Mouse (Mus musculus): ENCODE results near the gene Pmp22. TPM values are rescaled to one million over a fixed set of nuclear protein-coding genes. Genes with fewer than 3 reads are reported as not detected.

The Pmp22 gene
- polyA plus RNA-seq (2016; fragmentation: Nextera tagmentation; extraction: Ambion mirVana): 28.6 and 43.7 TPM in 2 replicates

GRCm38 (mm10) chr11:63128784-63129183 lies at the start of gene Pmp22:
Gene Pmp22 (plus strand): TSS chr11:63128982.
- Histone ChIP-seq H3K4me3 (no peak within 1 kb of the TSS), H3K36me3 (no peaks in the 10 kb centered on the region), H3K27ac (no peak within 1 kb of the TSS), H3K27me3 (ENCODE audit: insufficient read depth, poor library complexity, severe bottlenecking) (peaks cover 70% of the 10 kb centered on the region), H3K4me1 (replicated peaks) (peaks cover 45% of the 10 kb centered on the region), H3K9me3 (no peaks in the 10 kb centered on the region)
- DNase-seq (ENCODE audit: low spot score): no peak
- WGBS: 68% methylated on average over 2 of the region's 2 CpGs

GRCm38 (mm10) chr11:63084536-63084935 lies 44.2 kb upstream of the Pmp22 start:
- Histone ChIP-seq H3K27me3 (ENCODE audit: insufficient read depth, poor library complexity, severe bottlenecking) (no peaks in the 10 kb centered on the region), H3K9me3 (peaks cover 7% of the 10 kb centered on the region), H3K4me3 (no peak overlapping the region), H3K4me1 (replicated peaks) (no peaks in the 10 kb centered on the region), H3K27ac (no peak overlapping the region), H3K36me3 (no peaks in the 10 kb centered on the region)
- WGBS: 79% methylated on average over 3 of the region's 3 CpGs
- DNase-seq (ENCODE audit: low spot score): no peak

GRCm38 (mm10) chr11:63088672-63089071 lies 40.1 kb upstream of the Pmp22 start:
- DNase-seq (ENCODE audit: low spot score): no peak
- H3K4me1 ChIP-seq (replicated peaks): 0 out of 2 replicates have a peak, but pooled peaks cover 3% of the 10 kb centered on the region
- H3K27me3 ChIP-seq (ENCODE audit: insufficient read depth, poor library complexity, severe bottlenecking): no peaks in the 10 kb centered on the region
- H3K27ac ChIP-seq: no peak overlapping the region
- 93% methylated on average over 6 of the region's 6 CpGs for WGBS
- H3K36me3 ChIP-seq: no peaks in the 10 kb centered on the region
- peaks cover 7% of the 10 kb centered on the region for H3K9me3 ChIP-seq
- no peak overlapping the region for H3K4me3 ChIP-seq

- no peak overlapping the region for H3K4me3 ChIP-seq
- 0 out of 2 replicates have a peak, but pooled peaks cover 3% of the 10 kb centered on the region for H3K4me1 ChIP-seq (replicated peaks)
- no peak overlapping the region for H3K27ac ChIP-seq
- H3K36me3 ChIP-seq: no peaks in the 10 kb centered on the region
- 52% methylated on average over 4 of the region's 4 CpGs for WGBS
- DNase-seq (ENCODE audit: low spot score): no peak
- H3K27me3 ChIP-seq (ENCODE audit: insufficient read depth, poor library complexity, severe bottlenecking): no peaks in the 10 kb centered on the region
- no peaks in the 10 kb centered on the region for H3K9me3 ChIP-seq
Measured at GRCm38 (mm10) chr11:63090210-63090609, 38.6 kb upstream of the Pmp22 start.

GRCm38 (mm10) chr11:63090986-63091385 lies 37.8 kb upstream of the Pmp22 start:
- Histone ChIP-seq H3K27ac (no peak overlapping the region), H3K27me3 (ENCODE audit: insufficient read depth, poor library complexity, severe bottlenecking) (no peaks in the 10 kb centered on the region), H3K36me3 (no peaks in the 10 kb centered on the region), H3K4me3 (no peak overlapping the region), H3K4me1 (replicated peaks) (0 out of 2 replicates have a peak, but pooled peaks cover 3% of the 10 kb centered on the region), H3K9me3 (no peaks in the 10 kb centered on the region)
- 92% methylated on average over 6 of the region's 6 CpGs for WGBS
- DNase-seq (ENCODE audit: low spot score): no peak

GRCm38 (mm10) chr11:63092271-63092670 lies 36.5 kb upstream of the Pmp22 start:
- no peak for DNase-seq (ENCODE audit: low spot score)

GRCm38 (mm10) chr11:63093601-63094000 lies 35.2 kb upstream of the Pmp22 start:
- Histone ChIP-seq H3K36me3 (no peaks in the 10 kb centered on the region), H3K9me3 (no peaks in the 10 kb centered on the region), H3K27ac (no peak overlapping the region), H3K27me3 (ENCODE audit: insufficient read depth, poor library complexity, severe bottlenecking) (no peaks in the 10 kb centered on the region), H3K4me3 (no peak overlapping the region), H3K4me1 (replicated peaks) (0 out of 2 replicates have a peak, but pooled peaks cover 3% of the 10 kb centered on the region)
- no peak for DNase-seq (ENCODE audit: low spot score)
- WGBS: 80% methylated on average over 5 of the region's 5 CpGs

More at GRCm38 (mm10) chr11:63092271-63092670, 36.5 kb upstream of the Pmp22 start:
- H3K4me1 ChIP-seq (replicated peaks): 0 out of 2 replicates have a peak, but pooled peaks cover 3% of the 10 kb centered on the region
- H3K9me3 ChIP-seq: no peaks in the 10 kb centered on the region
- no peaks in the 10 kb centered on the region for H3K36me3 ChIP-seq
- H3K27me3 ChIP-seq (ENCODE audit: insufficient read depth, poor library complexity, severe bottlenecking): no peaks in the 10 kb centered on the region
- no peak overlapping the region; the same call in 1 of the 2 replicates for H3K27ac ChIP-seq
- 75% methylated on average over 5 of the region's 5 CpGs for WGBS
- no peak overlapping the region for H3K4me3 ChIP-seq

- Histone ChIP-seq H3K4me1 (replicated peaks) (0 out of 2 replicates have a peak, but pooled peaks cover 3% of the 10 kb centered on the region), H3K27me3 (ENCODE audit: insufficient read depth, poor library complexity, severe bottlenecking) (no peaks in the 10 kb centered on the region), H3K27ac (no peak overlapping the region), H3K36me3 (no peaks in the 10 kb centered on the region), H3K4me3 (no peak overlapping the region), H3K9me3 (no peaks in the 10 kb centered on the region)
- no peak for DNase-seq (ENCODE audit: low spot score)
- WGBS: 91% methylated on average over 8 of the region's 8 CpGs
Measured at GRCm38 (mm10) chr11:63094496-63094895, 34.3 kb upstream of the Pmp22 start.

- Histone ChIP-seq H3K9me3 (no peaks in the 10 kb centered on the region), H3K36me3 (no peaks in the 10 kb centered on the region), H3K4me1 (replicated peaks) (no peaks in the 10 kb centered on the region), H3K27ac (no peak overlapping the region), H3K27me3 (ENCODE audit: insufficient read depth, poor library complexity, severe bottlenecking) (no peaks in the 10 kb centered on the region), H3K4me3 (no peak overlapping the region)
- DNase-seq (ENCODE audit: low spot score): no peak
- WGBS: 83% methylated on average over 3 of the region's 3 CpGs
Measured at GRCm38 (mm10) chr11:63098016-63098415, 30.8 kb upstream of the Pmp22 start.

- no peaks in the 10 kb centered on the region for H3K4me1 ChIP-seq (replicated peaks)
Measured at GRCm38 (mm10) chr11:63099390-63099789, 29.4 kb upstream of the Pmp22 start.

GRCm38 (mm10) chr11:63103256-63103655 lies 25.5 kb upstream of the Pmp22 start:
- WGBS: 91% methylated on average over 7 of the region's 7 CpGs
- H3K27ac ChIP-seq: no peak overlapping the region
- no peaks in the 10 kb centered on the region for H3K9me3 ChIP-seq
- no peaks in the 10 kb centered on the region for H3K27me3 ChIP-seq (ENCODE audit: insufficient read depth, poor library complexity, severe bottlenecking)
- H3K4me3 ChIP-seq: no peak overlapping the region
- H3K36me3 ChIP-seq: no peaks in the 10 kb centered on the region
- DNase-seq (ENCODE audit: low spot score): no peak
- H3K4me1 ChIP-seq (replicated peaks): no peaks in the 10 kb centered on the region

More at GRCm38 (mm10) chr11:63099390-63099789, 29.4 kb upstream of the Pmp22 start:
- Histone ChIP-seq H3K9me3 (no peaks in the 10 kb centered on the region), H3K27ac (no peak overlapping the region), H3K27me3 (ENCODE audit: insufficient read depth, poor library complexity, severe bottlenecking) (no peaks in the 10 kb centered on the region), H3K4me3 (no peak overlapping the region), H3K36me3 (no peaks in the 10 kb centered on the region)
- DNase-seq (ENCODE audit: low spot score): no peak
- WGBS: 79% methylated on average over 3 of the region's 3 CpGs

- 93% methylated on average over 2 of the region's 2 CpGs for WGBS
- Histone ChIP-seq H3K27me3 (ENCODE audit: insufficient read depth, poor library complexity, severe bottlenecking) (no peaks in the 10 kb centered on the region), H3K9me3 (no peaks in the 10 kb centered on the region), H3K36me3 (no peaks in the 10 kb centered on the region), H3K27ac (no peak overlapping the region), H3K4me1 (replicated peaks) (no peaks in the 10 kb centered on the region), H3K4me3 (no peak overlapping the region)
- DNase-seq (ENCODE audit: low spot score): no peak
Measured at GRCm38 (mm10) chr11:63104026-63104425, 24.8 kb upstream of the Pmp22 start.

- DNase-seq (ENCODE audit: low spot score): no peak
- H3K4me1 ChIP-seq (replicated peaks): no peaks in the 10 kb centered on the region
- H3K36me3 ChIP-seq: no peaks in the 10 kb centered on the region
- H3K27me3 ChIP-seq (ENCODE audit: insufficient read depth, poor library complexity, severe bottlenecking): no peaks in the 10 kb centered on the region
- H3K4me3 ChIP-seq: no peak overlapping the region
- no peaks in the 10 kb centered on the region for H3K9me3 ChIP-seq
- no peak overlapping the region for H3K27ac ChIP-seq
- 60% methylated on average over 1 of the region's 1 CpGs for WGBS
Measured at GRCm38 (mm10) chr11:63109230-63109775, 19.5 kb upstream of the Pmp22 start.

Data from hindbrain, embryonic 10.5 days (tissue).